Mouse (Mus musculus): ENCODE data around the gene Chmp2a. TPM values are rescaled to one million over a fixed set of nuclear protein-coding genes. Genes with fewer than 3 reads are reported as not detected.

The Chmp2a gene
- polyA plus RNA-seq, 1 experiment = 128 TPM

DNA sequence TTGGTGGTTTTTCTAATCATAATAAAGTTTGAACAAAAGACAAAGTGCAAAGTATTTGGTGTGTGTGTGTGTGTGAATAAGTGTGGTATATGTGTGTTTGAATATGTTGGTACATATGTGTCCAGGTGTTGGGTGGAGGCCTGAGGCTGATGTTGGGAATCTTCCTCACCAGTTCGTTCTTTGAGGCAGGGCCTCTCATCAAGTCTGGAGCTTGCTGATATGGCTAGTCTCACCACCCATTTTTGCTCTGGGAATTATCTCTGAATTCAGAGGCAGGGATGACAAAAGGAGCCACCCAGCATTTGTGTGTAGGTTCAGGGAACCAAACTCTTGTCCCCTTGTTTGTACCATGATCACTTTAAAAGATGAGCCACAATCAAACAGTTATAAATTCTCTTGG, 48.9 kb downstream of the Chmp2a start:
- Histone ChIP-seq H3ac (ENCODE audit: control insufficient read depth, insufficient read length, low read depth) (no peak overlapping the region), H3K4me3 (ENCODE audit: insufficient read depth, poor library complexity, severe bottlenecking) (no peak overlapping the region)
- TF ChIP-seq USF1 (IDR thresholded peaks at IDR 0.05; ENCODE audit: low read depth) = no peak
- no peak for TF ChIP-seq CEBPB (IDR thresholded peaks at IDR 0.05; ENCODE audit: low read depth)
- TF ChIP-seq FOSL1 (IDR thresholded peaks at IDR 0.05; ENCODE audit: insufficient read depth, low read length, poor library complexity, severe bottlenecking) = no peak
- no peak for TF ChIP-seq MYOD1 (IDR thresholded peaks at IDR 0.05; ENCODE audit: control insufficient read depth, insufficient read length, low read depth)
- no peak for TF ChIP-seq CTCF (IDR thresholded peaks at IDR 0.05; ENCODE audit: control insufficient read depth, insufficient read depth, insufficient read length)
- no peak for TF ChIP-seq MAX (IDR thresholded peaks at IDR 0.05)
- TF ChIP-seq MYOG (IDR thresholded peaks at IDR 0.05; ENCODE audit: control insufficient read depth, extremely low read depth, insufficient read length) = no peak

More for the DNA sequence above, 48.9 kb downstream of the Chmp2a start:
- no peaks in the 10 kb centered on the region for H3K36me3 ChIP-seq (ENCODE audit: control insufficient read depth, insufficient read depth)
- H3K27me3 ChIP-seq (ENCODE audit: control insufficient read depth, insufficient read depth, insufficient read length) = no peaks in the 10 kb centered on the region
- no peaks in the 10 kb centered on the region for H3K79me2 ChIP-seq (ENCODE audit: control insufficient read depth, insufficient read depth)
- H3K79me3 ChIP-seq (ENCODE audit: low read depth) = no peaks in the 10 kb centered on the region

Other genes starting within 250 kb of the Chmp2a start
- gene Zscan18, start 231.2 kb downstream of the Chmp2a start, polyA plus RNA-seq (2012; fragmentation: generic; extraction: Trizol) = 0.05 TPM
- 0.75 TPM for gene Zfp329, start 215.9 kb downstream of the Chmp2a start, polyA plus RNA-seq (2012; fragmentation: generic; extraction: Trizol)
- gene Zfp110, start 200.0 kb downstream of the Chmp2a start, polyA plus RNA-seq (2012; fragmentation: generic; extraction: Trizol) = 5.6 TPM
- gene Zfp128, start 153.6 kb downstream of the Chmp2a start, polyA plus RNA-seq (2012; fragmentation: generic; extraction: Trizol) = 0.92 TPM
- gene Zscan22, start 137.0 kb downstream of the Chmp2a start, polyA plus RNA-seq (2012; fragmentation: generic; extraction: Trizol) = 5.1 TPM
- 3,397 TPM for gene Rps5, start 112.5 kb downstream of the Chmp2a start, polyA plus RNA-seq (2012; fragmentation: generic; extraction: Trizol)
- gene Rnf225, start 107.4 kb downstream of the Chmp2a start, polyA plus RNA-seq (2012; fragmentation: generic; extraction: Trizol) = 1.6 TPM
- gene Zfp324, start 69.0 kb downstream of the Chmp2a start, polyA plus RNA-seq (2012; fragmentation: generic; extraction: Trizol) = 4.6 TPM
- 1.7 TPM for gene Zfp446, start 57.0 kb downstream of the Chmp2a start, polyA plus RNA-seq (2012; fragmentation: generic; extraction: Trizol)
- gene Slc27a5, start 36.6 kb downstream of the Chmp2a start, polyA plus RNA-seq (2012; fragmentation: generic; extraction: Trizol) = 0.05 TPM
- gene Trim28, start 35.7 kb downstream of the Chmp2a start, polyA plus RNA-seq (2012; fragmentation: generic; extraction: Trizol) = 606 TPM
- 19.4 TPM for gene Zbtb45, start 24.8 kb downstream of the Chmp2a start, polyA plus RNA-seq (2012; fragmentation: generic; extraction: Trizol)
- gene Ube2m, start 3.5 kb upstream of the Chmp2a start, polyA plus RNA-seq (2012; fragmentation: generic; extraction: Trizol) = 239 TPM
- 0.59 TPM for gene Mzf1, start 20.0 kb upstream of the Chmp2a start, polyA plus RNA-seq (2012; fragmentation: generic; extraction: Trizol)
- not detected for gene Vmn1r85, start 60.4 kb upstream of the Chmp2a start, polyA plus RNA-seq (2012; fragmentation: generic; extraction: Trizol)
- gene Vmn1r86, start 85.1 kb upstream of the Chmp2a start, polyA plus RNA-seq (2012; fragmentation: generic; extraction: Trizol) = not detected
- gene Vmn1r87, start 105.3 kb upstream of the Chmp2a start, polyA plus RNA-seq (2012; fragmentation: generic; extraction: Trizol) = not detected
- not detected for gene Vmn1r88, start 124.8 kb upstream of the Chmp2a start, polyA plus RNA-seq (2012; fragmentation: generic; extraction: Trizol)
- gene Vmn1r89, start 178.2 kb upstream of the Chmp2a start, polyA plus RNA-seq (2012; fragmentation: generic; extraction: Trizol) = not detected
- gene Lig1, start 242.5 kb upstream of the Chmp2a start, polyA plus RNA-seq (2012; fragmentation: generic; extraction: Trizol) = 73.4 TPM
- 3.0 TPM for gene Zswim9, start 243.9 kb upstream of the Chmp2a start, polyA plus RNA-seq (2012; fragmentation: generic; extraction: Trizol)